Mouse (Mus musculus): ENCODE data around the gene Cldn11.

DNA sequence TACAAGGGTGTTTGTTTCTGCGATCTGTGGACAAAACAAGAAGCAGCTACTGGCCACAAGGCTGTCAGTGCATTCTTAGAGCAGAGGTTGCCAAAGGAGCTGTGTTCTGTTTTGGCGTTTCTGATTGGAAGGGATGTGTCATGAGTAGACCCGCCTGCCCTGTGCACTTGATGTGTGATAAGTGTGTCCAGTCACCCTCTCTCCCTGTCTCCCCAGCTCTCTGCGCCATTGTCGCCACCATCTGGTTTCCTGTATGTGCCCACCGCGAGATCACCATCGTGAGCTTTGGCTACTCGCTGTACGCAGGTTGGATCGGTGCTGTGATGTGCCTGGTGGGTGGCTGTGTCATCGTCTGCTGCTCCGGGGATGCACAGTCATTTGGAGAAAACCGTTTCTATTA, 13.1 kb downstream of the Cldn11 start:
- TF ChIP-seq CEBPB (IDR thresholded peaks at IDR 0.05; ENCODE audit: insufficient read depth, poor library complexity, severe bottlenecking) (no peak), POLR2A (IDR thresholded peaks at IDR 0.05; ENCODE audit: insufficient read length, low read depth) (no peak), POLR2AphosphoS2 (IDR thresholded peaks at IDR 0.05; ENCODE audit: insufficient read length, low read depth) (no peak), MAX (IDR thresholded peaks at IDR 0.05; ENCODE audit: low read depth) (no peak)
